Mouse (Mus musculus): ENCODE measurements at regions not wholly inside any gene's neighbourhood (a gene's known extent, or its start where the extent isn't known, plus 50 kb on each side); places are given as distances from the start of the nearest gene placed in this dataset.

DNA sequence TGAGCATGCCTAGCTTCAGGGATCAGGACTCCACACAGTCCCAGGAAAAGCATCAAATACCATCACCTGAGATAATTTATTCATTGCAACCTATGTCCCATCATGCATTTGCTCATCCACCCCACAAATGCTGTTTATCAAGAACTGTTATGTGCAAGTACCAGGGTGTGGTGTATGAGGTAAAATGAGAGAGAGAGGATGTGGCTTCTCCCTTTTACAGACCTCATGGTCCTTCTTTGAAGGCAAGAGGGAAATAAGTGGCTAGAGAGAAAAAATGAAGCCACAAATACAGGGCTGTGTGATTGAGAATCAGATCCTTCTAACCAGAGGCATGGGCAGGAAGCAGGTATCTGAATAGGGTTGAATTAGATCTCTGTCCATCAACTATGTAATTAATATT lies 51.3 kb upstream of the Camk1g start:
- TF ChIP-seq POLR2A (IDR thresholded peaks at IDR 0.05; ENCODE audit: low read depth, low read length) (no peak), CTCF (IDR thresholded peaks at IDR 0.05; ENCODE audit: extremely low read depth, insufficient read depth, insufficient read length, insufficient replicate concordance) (no peak)
